Comparison of ENCODE assay signal across 8 mouse cellular contexts in the genomic region with DNA sequence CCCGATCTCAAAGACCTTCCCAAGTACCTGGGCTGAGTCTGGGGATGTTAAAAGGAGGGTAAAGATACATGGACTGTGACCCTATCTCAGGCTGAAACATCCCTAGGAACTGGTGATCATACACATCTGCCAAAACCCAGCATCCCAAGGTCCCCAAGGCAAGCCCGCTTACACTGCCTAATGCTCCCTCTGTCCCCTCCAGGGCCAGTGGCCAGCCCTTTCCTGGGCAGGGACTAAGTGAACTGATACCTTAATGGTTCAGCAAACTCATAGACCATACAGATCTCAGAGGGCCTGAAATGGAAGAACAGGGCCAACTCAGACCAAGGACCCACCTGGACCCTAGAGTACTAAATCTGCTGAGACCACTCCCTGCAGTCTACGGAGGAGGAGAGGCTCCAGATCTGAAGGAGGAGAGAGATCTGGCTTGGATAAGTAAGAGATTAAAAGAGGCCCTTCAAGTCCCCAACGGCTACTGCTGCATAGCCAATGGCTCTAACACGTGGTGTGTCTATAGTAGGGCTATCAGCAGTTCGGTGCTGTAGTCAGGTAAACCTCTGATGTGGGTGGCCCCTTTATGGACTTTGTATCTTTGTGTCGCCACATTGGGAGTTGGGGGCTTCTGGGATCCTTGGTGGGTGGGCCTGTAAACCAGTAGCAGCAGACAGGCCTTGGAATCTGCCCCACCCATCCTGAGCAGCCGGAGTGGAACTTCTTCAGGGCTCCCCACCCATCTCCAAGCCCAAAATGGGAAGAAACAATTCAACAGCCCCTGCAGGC. TPM values are rescaled to one million over a fixed set of nuclear protein-coding genes. Genes with fewer than 3 reads are reported as not detected.
DNase-seq lines count a peak whose midpoint lies in the region; ATAC-seq and TF ChIP-seq lines count a peak whose summit lies in the region.

No protein-coding gene starts in this region.

- H3K9me3 ChIP-seq in kidney, embryonic 14.5 days (ENCODE audit: control insufficient read depth, low read length), result no peaks in the 10 kb centered on the region
- H3K9me3 ChIP-seq in embryonic facial prominence, embryonic 12.5 days, result no peaks in the 10 kb centered on the region
- H3K9me3 ChIP-seq in intestine, postnatal 0 days (ENCODE audit: control insufficient read depth), result no peaks in the 10 kb centered on the region
- no peaks in the 10 kb centered on the region for H3K9me3 ChIP-seq in neural tube, embryonic 14.5 days (ENCODE audit: control insufficient read depth, low read length)

- peak overlapping the region; percentile 64 for H3K9ac ChIP-seq in kidney, embryonic 14.5 days (ENCODE audit: low read depth, low read length)
- H3K9ac ChIP-seq in embryonic facial prominence, embryonic 12.5 days, result peak overlapping the region; percentile 73
- H3K9ac ChIP-seq in intestine, postnatal 0 days (ENCODE audit: low read depth, low read length), result peak overlapping the region; percentile 48
- H3K9ac ChIP-seq in neural tube, embryonic 14.5 days (replicated peaks; ENCODE audit: low read depth, low read length), result peak overlapping the region; percentile 66

- peaks cover 13% of the 10 kb centered on the region for H3K4me1 ChIP-seq in kidney, embryonic 14.5 days (ENCODE audit: control insufficient read depth, insufficient read depth, low read length)
- H3K4me1 ChIP-seq in embryonic facial prominence, embryonic 12.5 days, result peaks cover 15% of the 10 kb centered on the region
- H3K4me1 ChIP-seq in intestine, postnatal 0 days (replicated peaks; ENCODE audit: control insufficient read depth, insufficient read depth, low read length), result no peaks in the 10 kb centered on the region
- peaks cover 12% of the 10 kb centered on the region; the same call in 1 of the 2 replicates for H3K4me1 ChIP-seq in neural tube, embryonic 14.5 days (ENCODE audit: control insufficient read depth, insufficient read depth, low read length)

- no peak for DNase-seq in kidney, adult 8-10 months
- DNase-seq in spleen, postnatal 36 days (ENCODE audit: low spot score in 2 of 2), result no peak
- DNase-seq in layer of hippocampus, adult 9-11 months, result no peak
- DNase-seq in ovary, postnatal 36 days (ENCODE audit: low spot score), result no peak

- H3K4me3 ChIP-seq in kidney, embryonic 14.5 days (ENCODE audit: low read length), result peak overlapping the region; percentile 53
- peak overlapping the region; percentile 50 for H3K4me3 ChIP-seq in embryonic facial prominence, embryonic 12.5 days
- H3K4me3 ChIP-seq in intestine, postnatal 0 days (ENCODE audit: low read depth, low read length), result peak overlapping the region; percentile 45
- peak overlapping the region; percentile 36 for H3K4me3 ChIP-seq in neural tube, embryonic 14.5 days (ENCODE audit: low read depth, low read length)

- H3K36me3 ChIP-seq in kidney, embryonic 14.5 days (ENCODE audit: control insufficient read depth, insufficient read depth, low read length), result peaks cover 34% of the 10 kb centered on the region
- peaks cover 44% of the 10 kb centered on the region for H3K36me3 ChIP-seq in embryonic facial prominence, embryonic 12.5 days
- peaks cover 58% of the 10 kb centered on the region for H3K36me3 ChIP-seq in intestine, postnatal 0 days (ENCODE audit: control insufficient read depth, insufficient read depth)
- H3K36me3 ChIP-seq in neural tube, embryonic 14.5 days (ENCODE audit: control insufficient read depth, insufficient read depth, low read length), result peaks cover 10% of the 10 kb centered on the region

- H3K27ac ChIP-seq in kidney, embryonic 14.5 days (ENCODE audit: low read depth, low read length), result peak overlapping the region; percentile 93
- peak overlapping the region; percentile 87 for H3K27ac ChIP-seq in embryonic facial prominence, embryonic 12.5 days
- peak overlapping the region; percentile 67; the same call in 1 of the 2 replicates for H3K27ac ChIP-seq in intestine, postnatal 0 days (ENCODE audit: low read depth, low read length)
- H3K27ac ChIP-seq in neural tube, embryonic 14.5 days (ENCODE audit: low read depth, low read length), result peak overlapping the region; percentile 80; the same call in 1 of the 2 replicates

- ATAC-seq in kidney, embryonic 14.5 days (ENCODE audit: low FRiP score, low TSS enrichment), result peak; percentile 0; the same call in 1 of the 2 replicates
- no peak for ATAC-seq in embryonic facial prominence, embryonic 12.5 days (ENCODE audit: insufficient number of reproducible peaks, insufficient read depth, low FRiP score, low TSS enrichment)
- peak; percentile 0 for ATAC-seq in intestine, postnatal 0 days
- 0 out of 2 replicates have a peak, but pooled peaks have one; percentile 1 for ATAC-seq in neural tube, embryonic 14.5 days (ENCODE audit: low read depth)

- TF ChIP-seq CTCF in intestine, postnatal 0 days (IDR thresholded peaks at IDR 0.05; ENCODE audit: low read depth), result no peak

- WGBS in kidney, embryonic 14.5 days, result 23% methylated on average over 8 of the region's 8 CpGs
- WGBS in embryonic facial prominence, embryonic 12.5 days, result 46% methylated on average over 8 of the region's 8 CpGs
- WGBS in intestine, postnatal 0 days, result 29% methylated on average over 8 of the region's 8 CpGs
- 35% methylated on average over 8 of the region's 8 CpGs for WGBS in neural tube, embryonic 14.5 days

- no peaks in the 10 kb centered on the region for H3K27me3 ChIP-seq in kidney, embryonic 14.5 days (ENCODE audit: control insufficient read depth, insufficient read depth, low read length)
- no peaks in the 10 kb centered on the region for H3K27me3 ChIP-seq in embryonic facial prominence, embryonic 12.5 days
- no peaks in the 10 kb centered on the region for H3K27me3 ChIP-seq in intestine, postnatal 0 days (replicated peaks; ENCODE audit: control insufficient read depth, insufficient read depth, low read length)
- H3K27me3 ChIP-seq in neural tube, embryonic 14.5 days (ENCODE audit: control insufficient read depth, insufficient read depth, low read length), result no peaks in the 10 kb centered on the region

- H3K4me2 ChIP-seq in kidney, embryonic 14.5 days (replicated peaks; ENCODE audit: low read depth, low read length), result peak overlapping the region; percentile 98
- peak overlapping the region; percentile 92 for H3K4me2 ChIP-seq in embryonic facial prominence, embryonic 12.5 days (replicated peaks)
- H3K4me2 ChIP-seq in intestine, postnatal 0 days (replicated peaks; ENCODE audit: low read depth), result peak overlapping the region; percentile 93
- peak overlapping the region; percentile 94 for H3K4me2 ChIP-seq in neural tube, embryonic 14.5 days (ENCODE audit: low read depth, low read length)

RNA-seq across cellular contexts. Expression of a gene that starts 0.6 kb away (rescaled TPM):
- 23.6 and 64.4 TPM in 2 replicates for polyA plus RNA-seq in kidney, embryonic 14.5 days (2014; fragmentation: Nextera tagmentation; extraction: Ambion mirVana)
- polyA plus RNA-seq in embryonic facial prominence, embryonic 12.5 days (2016; fragmentation: Nextera tagmentation; extraction: Ambion mirVana), result 58.8 and 59.8 TPM in 2 replicates
- polyA plus RNA-seq in intestine, postnatal 0 days (2015; fragmentation: Nextera tagmentation; extraction: Ambion mirVana), result 39.4 and 41.8 TPM in 2 replicates
- polyA plus RNA-seq in neural tube, embryonic 14.5 days (2014; fragmentation: Nextera tagmentation; extraction: Ambion mirVana), result 14.1 and 21.4 TPM in 2 replicates

RNA-seq across cellular contexts. Expression of a gene that starts 30.4 kb away (rescaled TPM):
- polyA plus RNA-seq in kidney, embryonic 14.5 days (2014; fragmentation: Nextera tagmentation; extraction: Ambion mirVana), result 2.6 and 4.8 TPM in 2 replicates
- 1.2 and 1.7 TPM in 2 replicates for polyA plus RNA-seq in embryonic facial prominence, embryonic 12.5 days (2016; fragmentation: Nextera tagmentation; extraction: Ambion mirVana)
- polyA plus RNA-seq in intestine, postnatal 0 days (2015; fragmentation: Nextera tagmentation; extraction: Ambion mirVana), result 1.0 and 1.3 TPM in 2 replicates
- polyA plus RNA-seq in neural tube, embryonic 14.5 days (2014; fragmentation: Nextera tagmentation; extraction: Ambion mirVana), result 4.8 and 5.0 TPM in 2 replicates

RNA-seq across cellular contexts. Expression of a gene that starts 32.7 kb away (rescaled TPM):
- polyA plus RNA-seq in kidney, embryonic 14.5 days (2014; fragmentation: Nextera tagmentation; extraction: Ambion mirVana), result 160 and 193 TPM in 2 replicates
- 118 and 120 TPM in 2 replicates for polyA plus RNA-seq in embryonic facial prominence, embryonic 12.5 days (2016; fragmentation: Nextera tagmentation; extraction: Ambion mirVana)
- 122 and 124 TPM in 2 replicates for polyA plus RNA-seq in intestine, postnatal 0 days (2015; fragmentation: Nextera tagmentation; extraction: Ambion mirVana)
- 101 and 112 TPM in 2 replicates for polyA plus RNA-seq in neural tube, embryonic 14.5 days (2014; fragmentation: Nextera tagmentation; extraction: Ambion mirVana)
